In the genomic region with DNA sequence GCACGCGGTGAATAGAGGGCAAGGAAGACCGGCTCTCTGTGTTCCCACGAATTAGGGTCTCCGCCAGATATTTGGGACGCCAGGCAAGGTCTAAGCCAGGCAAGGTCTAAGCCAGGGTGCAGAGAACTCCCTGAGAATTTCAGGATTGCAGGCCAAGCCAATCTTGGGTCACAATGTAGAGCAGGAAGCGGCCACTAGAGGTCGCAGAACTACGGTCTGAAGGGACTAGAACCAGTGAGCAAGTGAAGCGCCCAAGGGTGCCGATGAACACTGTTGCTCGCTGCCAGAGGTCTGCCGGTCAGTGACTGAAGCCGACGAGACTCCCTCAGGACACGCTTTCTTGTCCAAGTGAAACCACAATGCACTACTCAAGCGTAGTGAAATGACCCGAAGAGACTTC, we compare ENCODE assay signal across 9 mouse cellular contexts. TPM values are rescaled to one million over a fixed set of nuclear protein-coding genes. Genes with fewer than 3 reads are reported as not detected.
DNase-seq lines count a peak whose midpoint lies in the region; ATAC-seq lines count a peak whose summit lies in the region.
"Had no signal": no experiment of that assay in that cellular context is flagged by ENCODE, and none has a peak within 500 bp of the region (broad histone marks: within the 10 kb centered on the region; RNA-seq: fewer than 3 reads in every experiment).

No protein-coding gene starts in this region.

- no peak overlapping the region for H3K4me3 ChIP-seq in lung, embryonic 15.5 days

- H3K27ac ChIP-seq in lung, embryonic 15.5 days: no peak overlapping the region

- no peaks in the 10 kb centered on the region for H3K4me1 ChIP-seq in lung, embryonic 15.5 days

- no peaks in the 10 kb centered on the region for H3K9me3 ChIP-seq in lung, embryonic 15.5 days

- no peaks in the 10 kb centered on the region for H3K27me3 ChIP-seq in lung, embryonic 15.5 days
- no peaks in the 10 kb centered on the region for H3K27me3 ChIP-seq in splenic B cell, adult 2 months (ENCODE audit: control insufficient read depth, insufficient read depth, low read length, poor library complexity, severe bottlenecking)

- DNase-seq in frontal cortex, postnatal 14 days (ENCODE audit: low spot score in 2 of 2): no peak
- DNase-seq in urinary bladder, postnatal 25 days (ENCODE audit: low spot score): peak; percentile 46
- no peak for DNase-seq in urinary bladder, postnatal 4 days (ENCODE audit: low spot score in 2 of 2)
- peak; percentile 73 for DNase-seq in embryo, embryonic 10.5 days (ENCODE audit: low spot score)
- peak; percentile 46 to 70 for DNase-seq in heart, postnatal 36 days
- DNase-seq in splenic B cell, adult 2 months (ENCODE audit: low read depth, low spot score): peak; percentile 75

- H3K36me3 ChIP-seq in lung, embryonic 15.5 days: no peaks in the 10 kb centered on the region
- no peaks in the 10 kb centered on the region for H3K36me3 ChIP-seq in splenic B cell, adult 2 months (ENCODE audit: control insufficient read depth, insufficient read depth, low read length, poor library complexity, severe bottlenecking)

- peak overlapping the region; percentile 19; the same call in 1 of the 2 replicates for H3K4me2 ChIP-seq in lung, embryonic 15.5 days

- intact Hi-C loops in heart, postnatal 36 days (cut with DNase I): no loop called here

- WGBS in lung, embryonic 15.5 days: 18% methylated on average over 18 of the region's 18 CpGs

- H3K9ac ChIP-seq in lung, embryonic 15.5 days: no peak overlapping the region

- ATAC-seq in frontal cortex, adult (ENCODE audit: low TSS enrichment): peak; percentile 75
- ATAC-seq in lung, embryonic 15.5 days (ENCODE audit: borderline replicate concordance, extremely low read depth, low FRiP score, low TSS enrichment): no peak

RNA-seq across cellular contexts. Expression of a gene that starts 19.7 kb away (rescaled TPM):
- 10 to 100 TPM; 45.6 to 49.1 TPM for total RNA-seq in heart, postnatal 36 days (2021)
- polyA plus RNA-seq in lung, embryonic 15.5 days (2015; fragmentation: Nextera tagmentation; extraction: Ambion mirVana): 16.2 and 17.9 TPM in 2 replicates

RNA-seq across cellular contexts. Expression of a gene that starts 35.8 kb away (rescaled TPM):
- total RNA-seq in heart, postnatal 36 days (2021): under 1 TPM in 1 of 2 experiments, not detected in 1; 0.28 TPM
- polyA plus RNA-seq in lung, embryonic 15.5 days (2015; fragmentation: Nextera tagmentation; extraction: Ambion mirVana): 3.4 and 4.7 TPM in 2 replicates
- polyA plus RNA-seq: liver, embryonic 16.5 days had no signal

Comparison
In these comparisons a context has a peak if more than half of its experiments do, and no peak if none do; other contexts are left out.
1. DNase-seq: peak in urinary bladder, postnatal 25 days (single experiment), embryo, embryonic 10.5 days (single experiment), heart, postnatal 36 days (2 of 2) and splenic B cell, adult 2 months (single experiment); none in frontal cortex, postnatal 14 days (0 of 2) and urinary bladder, postnatal 4 days (0 of 2).